Mouse (Mus musculus) monocyte, adult 2 months (primary cell): ENCODE results near the gene Gm21698.
"Not testable (repeated sequence)": the region's sequence is repeated elsewhere in the genome, so short reads cannot be mapped to it uniquely, and the experiment has no call there.

Source experiments
- DNase-seq, 2 experiments: peaks; one replicate each; pipeline ENCODE4 v3.0.0; 2022; ENCODE audit warnings: low spot score in 2 of 2, low read depth in 1 of 2

The Gm21698 gene

GRCm38 (mm10) chr5:25988550-25988949 is at the start of gene Gm21698:
TSS of gene Gm21698 (minus strand) at chr5:25988650.
- not testable (repeated sequence) for DNase-seq

- not testable (repeated sequence) for DNase-seq
Measured at GRCm38 (mm10) chr5:26022816-26023215, 34.4 kb upstream of the Gm21698 start, which contains the start of gene Gm5862. TSS of gene Gm5862 (minus strand) at chr5:26022916.

GRCm38 (mm10) chr5:26007697-26008096 is 19.2 kb upstream of the Gm21698 start:
- DNase-seq = not testable (repeated sequence)

- not testable (repeated sequence) for DNase-seq
Measured at GRCm38 (mm10) chr5:26006937-26007695, 18.7 kb upstream of the Gm21698 start.

- not testable (repeated sequence) for DNase-seq
Measured at GRCm38 (mm10) chr5:26004698-26005097, 16.2 kb upstream of the Gm21698 start, which contains the start of gene Gm1979. TSS of gene Gm1979 (minus strand) at chr5:26004798.

- not testable (repeated sequence) for DNase-seq
Measured at GRCm38 (mm10) chr5:25972563-25972962, 15.9 kb downstream of the Gm21698 start, which contains the start of gene Gm21680. TSS of gene Gm21680 (minus strand) at chr5:25972663.

GRCm38 (mm10) chr5:25957050-25957449 is 31.4 kb downstream of the Gm21698 start:
- DNase-seq = not testable (repeated sequence)

GRCm38 (mm10) chr5:25956611-25957010 is 31.8 kb downstream of the Gm21698 start:
- DNase-seq = not testable (repeated sequence)

GRCm38 (mm10) chr5:25954317-25954716 is 34.1 kb downstream of the Gm21698 start, which contains the start of gene Gm21671:
TSS of gene Gm21671 (minus strand) at chr5:25954417.
- DNase-seq = not testable (repeated sequence)

- not testable (repeated sequence) for DNase-seq
Measured at GRCm38 (mm10) chr5:25945391-25945790, 43.1 kb downstream of the Gm21698 start.

- DNase-seq = not testable (repeated sequence)
Measured at GRCm38 (mm10) chr5:25942281-25942680, 46.2 kb downstream of the Gm21698 start, which contains the start of gene Gm21663. TSS of gene Gm21663 (minus strand) at chr5:25942381.
